Mouse (Mus musculus): ENCODE results near the gene Fgl2. TPM values are rescaled to one million over a fixed set of nuclear protein-coding genes. Genes with fewer than 3 reads are reported as not detected.

Gene Fgl2
- polyA plus RNA-seq, 1 experiment from 2014 or later = 5.1 TPM

GRCm38 (mm10) chr5:21391616-21392384 is 19.4 kb downstream of the Fgl2 start:
- 42% methylated on average over 13 of the region's 13 CpGs for WGBS
- H3K9me3 ChIP-seq (ENCODE audit: control insufficient read depth, low read length) = no peaks in the 10 kb centered on the region
- H3K27ac ChIP-seq (ENCODE audit: low read depth, low read length) = no peak overlapping the region
- no peaks in the 10 kb centered on the region for H3K27me3 ChIP-seq (ENCODE audit: control insufficient read depth, insufficient read depth, low read length)
- H3K4me1 ChIP-seq (ENCODE audit: control insufficient read depth, insufficient read depth, low read length) = no peaks in the 10 kb centered on the region
- H3K4me3 ChIP-seq (ENCODE audit: low read depth, low read length) = no peak overlapping the region
- H3K4me2 ChIP-seq (ENCODE audit: low read depth, low read length) = no peak overlapping the region
- H3K9ac ChIP-seq (replicated peaks; ENCODE audit: low read depth, low read length) = no peak overlapping the region
- ATAC-seq (ENCODE audit: low read depth) = no peak
- no peaks in the 10 kb centered on the region for H3K36me3 ChIP-seq (ENCODE audit: control insufficient read depth, insufficient read depth, low read length)

- WGBS = 88% methylated on average over 2 of the region's 2 CpGs
- Histone ChIP-seq H3K27ac (ENCODE audit: low read depth, low read length) (no peak overlapping the region), H3K4me1 (ENCODE audit: control insufficient read depth, insufficient read depth, low read length) (no peaks in the 10 kb centered on the region), H3K27me3 (ENCODE audit: control insufficient read depth, insufficient read depth, low read length) (no peaks in the 10 kb centered on the region), H3K4me3 (ENCODE audit: low read depth, low read length) (no peak overlapping the region), H3K36me3 (ENCODE audit: control insufficient read depth, insufficient read depth, low read length) (no peaks in the 10 kb centered on the region), H3K9me3 (ENCODE audit: control insufficient read depth, low read length) (no peaks in the 10 kb centered on the region), H3K9ac (replicated peaks; ENCODE audit: low read depth, low read length) (no peak overlapping the region), H3K4me2 (ENCODE audit: low read depth, low read length) (no peak overlapping the region)
- ATAC-seq (ENCODE audit: low read depth) = no peak
Observed at GRCm38 (mm10) chr5:21394562-21394961, 22.1 kb downstream of the Fgl2 start.

GRCm38 (mm10) chr5:21395205-21395840 is 22.9 kb downstream of the Fgl2 start:
- Histone ChIP-seq H3K4me2 (ENCODE audit: low read depth, low read length) (no peak overlapping the region), H3K9ac (replicated peaks; ENCODE audit: low read depth, low read length) (no peak overlapping the region), H3K27me3 (ENCODE audit: control insufficient read depth, insufficient read depth, low read length) (no peaks in the 10 kb centered on the region), H3K4me1 (ENCODE audit: control insufficient read depth, insufficient read depth, low read length) (no peaks in the 10 kb centered on the region), H3K36me3 (ENCODE audit: control insufficient read depth, insufficient read depth, low read length) (no peaks in the 10 kb centered on the region), H3K27ac (ENCODE audit: low read depth, low read length) (no peak overlapping the region), H3K4me3 (ENCODE audit: low read depth, low read length) (no peak overlapping the region), H3K9me3 (ENCODE audit: control insufficient read depth, low read length) (no peaks in the 10 kb centered on the region)
- no peak for ATAC-seq (ENCODE audit: low read depth)
- 53% methylated on average over 7 of the region's 7 CpGs for WGBS

DNA sequence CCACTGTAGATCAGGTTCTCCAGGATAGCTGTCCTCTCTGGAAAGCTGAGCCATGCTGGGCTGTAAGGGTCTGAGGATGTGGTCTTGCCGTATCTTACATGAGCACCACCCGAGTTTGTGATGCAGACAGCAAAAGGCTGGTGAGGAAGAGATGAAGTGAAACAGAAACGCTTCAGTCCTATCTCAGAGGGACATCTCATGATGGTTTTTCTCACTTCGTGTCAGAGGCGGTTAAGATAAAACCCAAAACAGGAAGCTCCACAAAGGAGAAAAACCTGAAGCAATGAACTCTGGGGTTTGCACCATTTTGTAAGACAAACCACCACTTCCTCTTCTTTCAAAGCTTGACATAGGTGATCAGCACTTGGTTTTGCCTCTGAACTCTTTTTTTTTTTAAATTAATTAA is 38.8 kb downstream of the Fgl2 start:
- Histone ChIP-seq H3K9ac (replicated peaks; ENCODE audit: low read depth, low read length) (no peak overlapping the region), H3K36me3 (ENCODE audit: control insufficient read depth, insufficient read depth, low read length) (no peaks in the 10 kb centered on the region), H3K27ac (ENCODE audit: low read depth, low read length) (no peak overlapping the region), H3K9me3 (ENCODE audit: control insufficient read depth, low read length) (no peaks in the 10 kb centered on the region), H3K4me1 (ENCODE audit: control insufficient read depth, insufficient read depth, low read length) (no peaks in the 10 kb centered on the region), H3K27me3 (ENCODE audit: control insufficient read depth, insufficient read depth, low read length) (no peaks in the 10 kb centered on the region), H3K4me2 (ENCODE audit: low read depth, low read length) (no peak overlapping the region), H3K4me3 (ENCODE audit: low read depth, low read length) (no peak overlapping the region)
- 87% methylated on average over 5 of the region's 5 CpGs for WGBS
- no peak for ATAC-seq (ENCODE audit: low read depth)

- ATAC-seq (ENCODE audit: low read depth) = no peak
- no peaks in the 10 kb centered on the region for H3K9me3 ChIP-seq (ENCODE audit: control insufficient read depth, low read length)
- no peak overlapping the region for H3K4me3 ChIP-seq (ENCODE audit: low read depth, low read length)
- no peaks in the 10 kb centered on the region for H3K4me1 ChIP-seq (ENCODE audit: control insufficient read depth, insufficient read depth, low read length)
- H3K4me2 ChIP-seq (ENCODE audit: low read depth, low read length) = no peak overlapping the region
- no peak overlapping the region for H3K27ac ChIP-seq (ENCODE audit: low read depth, low read length)
- H3K9ac ChIP-seq (replicated peaks; ENCODE audit: low read depth, low read length) = no peak overlapping the region
- no peaks in the 10 kb centered on the region for H3K36me3 ChIP-seq (ENCODE audit: control insufficient read depth, insufficient read depth, low read length)
- no peaks in the 10 kb centered on the region for H3K27me3 ChIP-seq (ENCODE audit: control insufficient read depth, insufficient read depth, low read length)
- WGBS = 82% methylated on average over 5 of the region's 5 CpGs
Observed at GRCm38 (mm10) chr5:21412056-21412455, 39.6 kb downstream of the Fgl2 start.

GRCm38 (mm10) chr5:21413322-21413721 is 40.9 kb downstream of the Fgl2 start:
- no peak overlapping the region for H3K27ac ChIP-seq (ENCODE audit: low read depth, low read length)
- 97% methylated on average over 3 of the region's 3 CpGs for WGBS
- ATAC-seq (ENCODE audit: low read depth) = no peak
- H3K4me3 ChIP-seq (ENCODE audit: low read depth, low read length) = no peak overlapping the region
- no peak overlapping the region for H3K4me2 ChIP-seq (ENCODE audit: low read depth, low read length)
- no peak overlapping the region for H3K9ac ChIP-seq (replicated peaks; ENCODE audit: low read depth, low read length)
- no peaks in the 10 kb centered on the region for H3K4me1 ChIP-seq (ENCODE audit: control insufficient read depth, insufficient read depth, low read length)
- no peaks in the 10 kb centered on the region for H3K27me3 ChIP-seq (ENCODE audit: control insufficient read depth, insufficient read depth, low read length)
- no peaks in the 10 kb centered on the region for H3K36me3 ChIP-seq (ENCODE audit: control insufficient read depth, insufficient read depth, low read length)
- H3K9me3 ChIP-seq (ENCODE audit: control insufficient read depth, low read length) = no peaks in the 10 kb centered on the region

DNA sequence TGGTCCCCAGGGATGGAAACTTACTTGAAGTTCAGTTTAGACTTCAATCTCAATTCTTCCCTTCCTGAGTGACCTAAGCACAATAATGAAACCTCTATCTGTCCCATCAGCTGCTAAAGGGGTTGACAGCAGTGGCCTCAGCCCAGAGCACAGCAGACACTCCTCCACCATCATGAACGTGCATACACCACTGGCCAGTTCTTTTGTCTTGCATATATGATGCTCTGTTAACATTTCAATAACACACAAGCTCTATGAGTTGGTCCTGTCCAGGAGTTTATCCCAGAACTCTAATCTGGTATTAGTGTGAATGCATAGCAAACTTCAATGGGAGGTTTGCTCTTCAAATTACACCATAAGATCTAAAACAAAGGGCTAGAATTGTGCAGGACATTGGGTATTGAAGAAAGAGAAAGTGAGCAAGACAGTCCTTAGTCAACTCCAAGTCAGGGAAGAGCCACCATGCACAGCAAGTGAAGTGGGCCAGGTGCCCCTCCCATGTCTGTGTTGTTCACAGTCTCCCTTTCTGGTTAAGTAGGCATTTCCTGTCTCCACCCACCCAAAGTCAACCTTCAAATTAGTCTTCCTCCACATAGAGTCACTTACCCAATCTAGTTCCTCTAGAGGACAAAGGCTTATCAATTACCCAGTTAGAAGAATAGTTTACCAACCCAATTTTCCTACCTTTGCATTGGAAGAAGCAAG is 41.8 kb downstream of the Fgl2 start:
- no peaks in the 10 kb centered on the region for H3K4me1 ChIP-seq (ENCODE audit: control insufficient read depth, insufficient read depth, low read length)
- H3K9ac ChIP-seq (replicated peaks; ENCODE audit: low read depth, low read length) = no peak overlapping the region
- H3K36me3 ChIP-seq (ENCODE audit: control insufficient read depth, insufficient read depth, low read length) = no peaks in the 10 kb centered on the region
- H3K27me3 ChIP-seq (ENCODE audit: control insufficient read depth, insufficient read depth, low read length) = no peaks in the 10 kb centered on the region
- 71% methylated on average over 1 of the region's 1 CpGs for WGBS
- no peak overlapping the region for H3K4me3 ChIP-seq (ENCODE audit: low read depth, low read length)
- H3K4me2 ChIP-seq (ENCODE audit: low read depth, low read length) = no peak overlapping the region
- H3K9me3 ChIP-seq (ENCODE audit: control insufficient read depth, low read length) = no peaks in the 10 kb centered on the region
- no peak overlapping the region for H3K27ac ChIP-seq (ENCODE audit: low read depth, low read length)
- no peak for ATAC-seq (ENCODE audit: low read depth)

DNA sequence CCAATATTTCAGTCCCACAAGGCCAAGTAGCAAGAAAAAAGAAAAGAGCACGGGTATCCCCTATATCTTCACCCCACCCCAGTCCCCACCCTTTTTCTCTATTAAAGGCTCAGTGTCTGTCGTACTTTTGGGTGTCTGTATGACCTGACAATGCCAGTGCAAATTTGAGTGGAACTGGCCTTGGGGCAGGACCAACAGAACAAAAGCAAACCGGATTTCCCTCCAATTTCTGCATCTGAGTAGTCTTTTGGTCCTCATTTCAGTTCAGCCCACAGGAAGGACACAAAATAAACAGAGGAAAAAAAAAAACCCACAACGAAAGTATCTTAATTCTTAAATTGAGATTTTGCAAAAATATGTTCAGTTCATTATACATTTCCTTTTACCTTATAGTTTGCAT is 46.2 kb downstream of the Fgl2 start:
- 76% methylated on average over 4 of the region's 4 CpGs for WGBS
- no peaks in the 10 kb centered on the region for H3K27me3 ChIP-seq (ENCODE audit: control insufficient read depth, insufficient read depth, low read length)
- no peak overlapping the region for H3K27ac ChIP-seq (ENCODE audit: low read depth, low read length)
- H3K36me3 ChIP-seq (ENCODE audit: control insufficient read depth, insufficient read depth, low read length) = no peaks in the 10 kb centered on the region
- H3K9ac ChIP-seq (replicated peaks; ENCODE audit: low read depth, low read length) = no peak overlapping the region
- no peaks in the 10 kb centered on the region for H3K9me3 ChIP-seq (ENCODE audit: control insufficient read depth, low read length)
- H3K4me1 ChIP-seq (ENCODE audit: control insufficient read depth, insufficient read depth, low read length) = no peaks in the 10 kb centered on the region
- no peak overlapping the region for H3K4me3 ChIP-seq (ENCODE audit: low read depth, low read length)
- no peak for ATAC-seq (ENCODE audit: low read depth)
- no peak overlapping the region for H3K4me2 ChIP-seq (ENCODE audit: low read depth, low read length)

DNA sequence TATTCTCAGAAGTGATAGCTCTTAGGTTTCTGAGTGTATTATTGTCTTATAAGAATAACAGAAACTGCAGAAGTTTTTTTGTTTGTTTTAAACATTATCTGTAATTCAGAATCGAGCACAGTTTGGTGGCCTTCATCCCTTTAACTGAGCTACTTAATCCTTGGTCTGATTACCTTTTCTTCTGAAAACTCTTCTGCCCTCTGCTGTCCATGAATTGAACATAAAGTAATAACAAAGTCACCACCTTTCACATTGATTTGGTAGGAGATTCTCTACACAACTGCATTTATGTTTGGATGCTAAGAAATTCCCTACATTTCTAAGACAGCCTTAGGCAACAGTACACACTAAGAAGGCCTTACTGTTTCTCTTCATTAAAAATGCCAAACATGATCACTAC is 48.2 kb downstream of the Fgl2 start:
- no peaks in the 10 kb centered on the region for H3K36me3 ChIP-seq (ENCODE audit: control insufficient read depth, insufficient read depth, low read length)
- no peaks in the 10 kb centered on the region for H3K27me3 ChIP-seq (ENCODE audit: control insufficient read depth, insufficient read depth, low read length)
- no peaks in the 10 kb centered on the region; the same call in 1 of the 2 replicates for H3K4me1 ChIP-seq (ENCODE audit: control insufficient read depth, insufficient read depth, low read length)
- H3K27ac ChIP-seq (ENCODE audit: low read depth, low read length) = no peak overlapping the region
- 46% methylated on average over 1 of the region's 1 CpGs for WGBS
- ATAC-seq (ENCODE audit: low read depth) = no peak
- no peaks in the 10 kb centered on the region for H3K9me3 ChIP-seq (ENCODE audit: control insufficient read depth, low read length)
- H3K4me3 ChIP-seq (ENCODE audit: low read depth, low read length) = no peak overlapping the region
- H3K9ac ChIP-seq (replicated peaks; ENCODE audit: low read depth, low read length) = no peak overlapping the region
- no peak overlapping the region for H3K4me2 ChIP-seq (ENCODE audit: low read depth, low read length)
